Mouse (Mus musculus) lung, embryonic 14.5 days (tissue): ENCODE measurements around the gene Hoxb3. TPM values are rescaled to one million over a fixed set of nuclear protein-coding genes. Genes with fewer than 3 reads are reported as not detected.

Experiments
- ATAC-seq: fragments of 200-750 bp; cut with Nextera tagmentation; 2 replicates; pipeline ENCODE4 v1.8.0; 2017; ENCODE audit warnings: mild to moderate bottlenecking, moderate TSS enrichment, moderate library complexity; ENCODE audit not compliant: insufficient read depth
- DNase-seq: peaks from one replicate; pipeline ENCODE4 v3.0.0-alpha.2; 2015
- H3K27ac ChIP-seq: fragments of 300-500 bp; sonication (generic); 2 replicates; pipeline ENCODE4 v1.5.1; 2014; ENCODE audit warnings: low read depth, mild to moderate bottlenecking, moderate library complexity
- H3K27me3 ChIP-seq: fragments of 300-500 bp; sonication (generic); 2 replicates; pipeline ENCODE4 v1.6.1; 2014; ENCODE audit warnings: low read length, control low read depth; ENCODE audit not compliant: insufficient read depth
- H3K36me3 ChIP-seq: fragments of 300-500 bp; sonication (generic); 2 replicates; pipeline ENCODE4 v1.6.1; 2014; ENCODE audit warnings: control low read depth; ENCODE audit not compliant: insufficient read depth
- H3K4me1 ChIP-seq: fragments of 300-500 bp; sonication (generic); 2 replicates; pipeline ENCODE4 v1.6.1; 2014; ENCODE audit warnings: antibody characterized with exemption, control low read depth; ENCODE audit not compliant: insufficient read depth
- H3K4me2 ChIP-seq: fragments of 300-500 bp; sonication (generic); 2 replicates; pipeline ENCODE4 v1.6.1; 2014; ENCODE audit warnings: mild to moderate bottlenecking
- H3K4me3 ChIP-seq: fragments of 300-500 bp; sonication (generic); 2 replicates; pipeline ENCODE4 v1.5.1; 2014; ENCODE audit warnings: low read depth, low read length
- H3K9ac ChIP-seq: fragments of 300-500 bp; sonication (generic); 2 replicates; pipeline ENCODE4 v1.6.1; 2014
- H3K9me3 ChIP-seq: fragments of 300-500 bp; sonication (generic); 2 replicates; pipeline ENCODE4 v1.6.1; 2016; ENCODE audit warnings: low read depth, low read length, control low read depth
- CTCF ChIP-seq: IDR thresholded peaks from 2 replicates; pipeline ENCODE4 v1.5.1; 2016; ENCODE audit warnings: antibody characterized with exemption, low read depth
- WGBS: fragments of 180-500 bp; shearing (Covaris S2); extraction: QIAGEN DNeasy Blood & Tissue Kit; methylation state at CpG from one replicate; pipeline ENCODE4 v1.1.7; 2014; 5-methylcytosine and 5-hydroxymethylcytosine counted together
- polyA plus RNA-seq: library from polyadenylated mRNA; unstranded; fragments of >200 nt; fragmentation: Nextera tagmentation; extraction: Ambion mirVana; gene quantifications from 2 replicates; pipeline ENCODE4 v1.2.1, GENCODE M21; 2014

Gene Hoxb3
- polyA plus RNA-seq, 1 experiment from 2014 or later = 6.3 TPM

DNA sequence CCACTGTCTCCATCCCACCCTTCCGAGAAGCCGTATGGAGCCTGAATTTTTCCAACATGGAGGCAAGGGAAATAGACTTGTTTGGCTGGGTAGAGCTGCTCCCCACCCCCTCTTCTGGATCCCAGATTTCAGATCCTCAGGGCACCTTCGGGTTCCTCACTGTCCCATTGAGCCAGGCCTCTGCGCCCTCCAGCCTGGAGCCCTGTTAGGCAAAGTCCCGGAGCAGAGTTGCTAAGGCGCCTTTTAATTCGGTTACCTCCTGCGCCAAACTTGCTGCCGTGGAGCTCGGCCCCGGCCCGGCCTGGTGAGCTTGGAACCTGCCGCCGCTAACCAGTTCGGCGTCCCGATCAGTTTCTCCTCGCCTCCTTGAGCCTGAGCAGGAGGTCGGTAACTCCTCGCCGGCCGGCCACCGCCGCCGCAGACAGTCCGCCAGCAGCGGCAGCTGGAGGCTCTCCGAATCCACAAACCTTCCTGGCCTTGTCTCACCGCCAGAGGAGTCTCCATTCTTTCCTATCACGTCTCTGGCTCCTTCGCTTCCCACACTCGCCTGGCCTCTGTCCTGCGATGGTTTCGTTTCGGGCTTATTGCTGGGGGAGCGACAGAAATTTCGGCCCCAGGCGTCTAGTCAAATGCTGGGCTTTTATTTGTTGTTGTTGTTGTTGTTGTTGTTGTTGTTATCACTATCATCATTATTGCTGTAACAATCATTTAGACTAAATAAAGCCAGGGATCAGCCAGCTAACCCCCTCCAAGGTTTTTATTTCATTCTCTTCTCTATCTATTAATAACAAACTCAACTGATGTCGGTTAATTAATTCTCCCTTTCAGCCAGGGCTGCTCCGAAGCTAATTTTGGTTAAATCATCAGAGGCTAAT is 18.8 kb downstream of the Hoxb3 start:
- ATAC-seq = no peak

DNA sequence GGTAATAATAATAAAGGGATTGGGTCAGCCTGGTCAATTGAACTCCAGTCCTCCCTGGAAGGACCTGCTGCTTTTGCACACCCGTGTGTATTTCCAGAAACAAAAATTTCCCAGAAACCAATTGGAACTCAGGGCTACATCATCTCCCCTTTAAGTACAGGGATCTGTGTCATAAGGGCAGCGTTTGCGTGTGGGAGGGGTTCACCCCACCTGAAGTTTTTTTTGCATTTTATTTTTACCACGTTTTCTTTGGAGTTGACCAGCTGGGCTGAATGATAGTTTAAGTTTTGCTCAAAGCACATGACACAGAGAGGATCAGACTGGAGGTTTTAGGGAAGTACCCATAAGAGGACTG is 19.4 kb downstream of the Hoxb3 start:
- Histone ChIP-seq H3K27me3 (peaks cover 46% of the 10 kb centered on the region), H3K36me3 (peaks cover 60% of the 10 kb centered on the region)

More for the DNA sequence above, 18.8 kb downstream of the Hoxb3 start:
- peak overlapping the region; percentile 100 for H3K27ac ChIP-seq
- H3K4me2 ChIP-seq = peak overlapping the region; percentile 84
- peaks cover 63% of the 10 kb centered on the region for H3K36me3 ChIP-seq
- peak overlapping the region; percentile 97 for H3K9ac ChIP-seq
- peak overlapping the region; percentile 64 for H3K4me3 ChIP-seq
- H3K9me3 ChIP-seq = no peaks in the 10 kb centered on the region
- DNase-seq = peak; percentile 73
- peaks cover 24% of the 10 kb centered on the region for H3K4me1 ChIP-seq
- peaks cover 46% of the 10 kb centered on the region for H3K27me3 ChIP-seq
- peak; percentile 29 for TF ChIP-seq CTCF
- 1% methylated on average over 40 of the region's 40 CpGs for WGBS

DNA sequence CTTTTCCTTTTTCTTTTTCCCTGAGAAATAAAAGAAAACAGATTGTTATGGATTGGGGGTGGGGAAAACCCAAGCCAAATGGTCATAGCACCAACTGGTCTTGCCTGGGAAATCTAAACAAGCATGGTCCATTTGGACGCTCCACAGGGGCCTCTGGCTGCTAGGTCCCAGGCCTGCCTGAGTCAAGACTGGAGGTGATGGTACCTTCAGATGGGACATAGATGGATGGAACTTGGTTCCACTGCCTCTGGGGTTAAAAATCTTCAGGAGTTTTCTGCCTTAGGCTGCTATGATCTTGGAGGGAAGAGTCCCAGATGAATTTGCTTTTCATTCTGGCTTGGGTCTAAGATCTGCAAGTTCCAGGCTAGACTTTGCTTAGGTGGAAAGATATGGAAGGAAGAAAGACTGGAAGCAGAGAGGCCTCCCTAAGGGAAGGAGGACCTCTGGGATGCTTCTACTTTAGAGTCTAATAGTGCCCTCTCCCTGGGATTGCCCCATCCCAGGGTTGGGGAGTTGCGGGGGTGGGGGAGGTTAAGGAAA is 20.1 kb downstream of the Hoxb3 start:
- TF ChIP-seq CTCF = no peak
- peak overlapping the region; percentile 64 for H3K4me3 ChIP-seq
- H3K9ac ChIP-seq = peak overlapping the region; percentile 97
- peaks cover 28% of the 10 kb centered on the region for H3K4me1 ChIP-seq
- ATAC-seq (no peak), DNase-seq (peak; percentile 64)
- peak overlapping the region; percentile 100 for H3K27ac ChIP-seq
- H3K9me3 ChIP-seq = no peaks in the 10 kb centered on the region
- peaks cover 54% of the 10 kb centered on the region for H3K36me3 ChIP-seq
- WGBS = 25% methylated on average over 2 of the region's 2 CpGs
- H3K27me3 ChIP-seq = peaks cover 43% of the 10 kb centered on the region
- peak overlapping the region; percentile 84 for H3K4me2 ChIP-seq

More for the DNA sequence above, 19.4 kb downstream of the Hoxb3 start:
- DNase-seq (peak; percentile 46), ATAC-seq (no peak)
- Histone ChIP-seq H3K4me1 (peaks cover 24% of the 10 kb centered on the region), H3K9me3 (no peaks in the 10 kb centered on the region), H3K9ac (peak overlapping the region; percentile 97), H3K27ac (peak overlapping the region; percentile 100), H3K4me2 (peak overlapping the region; percentile 84), H3K4me3 (peak overlapping the region; percentile 64)
- TF ChIP-seq CTCF = no peak
- 7% methylated on average over 4 of the region's 4 CpGs for WGBS

DNA sequence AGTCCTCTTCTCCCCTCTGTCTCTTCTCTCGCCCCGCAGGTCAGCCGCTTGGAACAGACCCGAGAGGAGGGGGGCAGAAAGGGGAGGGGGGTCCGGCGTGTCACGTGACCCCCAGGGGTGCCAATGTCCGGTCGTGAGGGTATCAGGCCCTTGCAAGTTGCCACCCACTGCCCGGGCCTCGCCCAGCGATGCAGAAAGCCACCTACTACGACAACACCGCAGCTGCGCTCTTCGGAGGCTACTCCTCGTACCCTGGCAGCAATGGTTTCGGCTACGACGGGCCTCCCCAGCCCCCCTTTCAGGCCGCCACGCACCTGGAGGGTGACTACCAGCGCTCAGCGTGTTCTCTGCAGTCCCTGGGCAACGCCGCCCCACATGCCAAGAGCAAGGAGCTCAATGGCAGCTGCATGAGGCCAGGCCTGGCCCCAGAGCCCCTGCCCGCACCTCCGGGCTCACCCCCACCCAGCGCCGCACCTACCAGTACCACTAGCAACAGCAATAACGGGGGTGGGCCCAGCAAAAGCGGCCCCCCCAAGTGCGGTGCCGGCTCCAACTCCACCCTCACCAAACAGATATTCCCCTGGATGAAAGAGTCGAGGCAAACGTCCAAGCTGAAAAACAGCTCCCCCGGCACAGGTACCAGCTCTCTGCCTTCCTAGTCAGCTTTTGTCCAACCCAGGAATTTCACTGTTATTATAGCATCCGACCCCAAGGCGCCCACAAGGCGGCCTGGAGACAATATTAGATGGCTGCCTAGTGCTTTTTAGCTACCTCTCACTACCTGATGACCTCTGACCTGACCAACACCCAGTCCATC is 21.1 kb downstream of the Hoxb3 start:
- ATAC-seq (no peak), DNase-seq (peak; percentile 71)
- H3K4me1 ChIP-seq = peaks cover 26% of the 10 kb centered on the region
- peaks cover 46% of the 10 kb centered on the region for H3K36me3 ChIP-seq
- peak overlapping the region; percentile 100 for H3K27ac ChIP-seq
- peak overlapping the region; percentile 84 for H3K4me2 ChIP-seq
- H3K27me3 ChIP-seq = peaks cover 37% of the 10 kb centered on the region
- no peaks in the 10 kb centered on the region for H3K9me3 ChIP-seq
- 9% methylated on average over 40 of the region's 40 CpGs for WGBS
- H3K9ac ChIP-seq = peak overlapping the region; percentile 97
- TF ChIP-seq CTCF = no peak
- peak overlapping the region; percentile 64 for H3K4me3 ChIP-seq

DNA sequence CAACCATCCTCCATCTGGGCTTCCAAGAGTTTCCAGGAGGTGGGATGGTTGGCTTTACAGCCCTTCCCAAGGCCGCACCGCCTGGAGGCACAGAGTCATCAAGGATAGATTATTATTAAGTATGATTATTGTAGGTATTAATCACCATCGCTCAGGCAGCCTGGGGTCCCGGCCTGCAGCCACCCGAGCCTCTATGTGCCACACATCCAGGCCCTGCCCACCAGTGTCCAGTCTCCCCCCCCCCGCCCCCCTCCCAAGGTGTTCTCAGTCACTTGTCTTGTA is 21.7 kb downstream of the Hoxb3 start:
- DNase-seq = no peak
- no peak for ATAC-seq
- peaks cover 25% of the 10 kb centered on the region for H3K4me1 ChIP-seq
- H3K36me3 ChIP-seq = peaks cover 46% of the 10 kb centered on the region
- H3K4me2 ChIP-seq = peak overlapping the region; percentile 84
- no peaks in the 10 kb centered on the region for H3K9me3 ChIP-seq
- peaks cover 34% of the 10 kb centered on the region for H3K27me3 ChIP-seq
- H3K27ac ChIP-seq = peak overlapping the region; percentile 100
- WGBS = 12% methylated on average over 6 of the region's 6 CpGs
- H3K4me3 ChIP-seq = peak overlapping the region; percentile 64
- TF ChIP-seq CTCF = no peak
- H3K9ac ChIP-seq = peak overlapping the region; percentile 97

DNA sequence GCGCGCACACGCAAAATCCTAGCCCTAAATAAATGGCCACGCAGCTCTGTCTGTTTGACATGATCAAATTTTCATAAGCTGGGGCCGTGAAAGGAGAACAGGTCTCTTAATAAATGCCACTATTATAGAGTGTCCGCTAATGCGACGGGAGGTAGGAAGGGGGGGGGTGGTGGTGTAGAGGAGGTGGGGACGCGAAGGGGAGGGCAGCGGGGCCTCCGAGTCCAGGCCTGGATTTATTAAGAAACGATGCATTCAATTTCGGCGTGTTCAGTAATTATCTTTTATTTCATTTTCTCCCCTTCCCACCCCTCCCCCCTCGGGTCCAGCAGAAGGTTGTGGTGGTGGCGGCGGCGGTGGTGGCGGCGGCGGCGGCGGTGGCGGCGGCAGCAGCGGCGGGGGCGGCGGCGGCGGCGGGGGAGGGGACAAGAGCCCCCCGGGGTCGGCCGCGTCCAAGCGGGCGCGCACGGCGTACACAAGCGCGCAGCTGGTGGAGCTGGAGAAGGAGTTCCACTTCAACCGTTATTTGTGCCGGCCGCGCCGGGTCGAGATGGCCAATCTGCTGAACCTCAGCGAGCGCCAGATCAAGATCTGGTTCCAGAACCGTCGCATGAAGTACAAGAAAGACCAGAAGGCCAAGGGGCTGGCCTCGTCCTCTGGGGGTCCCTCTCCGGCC is 22.2 kb downstream of the Hoxb3 start:
- 1% methylated on average over 42 of the region's 56 CpGs for WGBS
- Histone ChIP-seq H3K4me2 (peak overlapping the region; percentile 84), H3K36me3 (peaks cover 46% of the 10 kb centered on the region), H3K27me3 (peaks cover 34% of the 10 kb centered on the region), H3K4me1 (peaks cover 23% of the 10 kb centered on the region), H3K27ac (peak overlapping the region; percentile 100), H3K4me3 (peak overlapping the region; percentile 64), H3K9ac (peak overlapping the region; percentile 97), H3K9me3 (no peaks in the 10 kb centered on the region)
- TF ChIP-seq CTCF = no peak
- no peak for ATAC-seq
- DNase-seq = peak; percentile 76
